Mouse (Mus musculus) left cerebral cortex, postnatal 14 days (tissue): ENCODE data around the gene Folr1. TPM values are rescaled to one million over a fixed set of nuclear protein-coding genes. Genes with fewer than 3 reads are reported as not detected.

Experiments
- DNase-seq, 2 experiments: peaks; one replicate each; pipeline ENCODE4 v3.0.0; 2021 to 2022; ENCODE audit warnings: low spot score in 2 of 2, mixed read lengths in 1 of 2
- intact Hi-C: fragments of 180-260 bp; cut with DNase I; formaldehyde crosslinking; loops from one replicate; pipeline ENCODE4 v1.15.1; 2025
- total RNA-seq, 2 experiments: library from RNA; stranded (reverse); gene quantifications; 2 replicates each; pipeline ENCODE4 v1.2.3; 2021

The Folr1 gene
- total RNA-seq, 2 experiments from 2014 or later: 4.2 to 5.7 TPM

GRCm38 (mm10) chr7:101875978-101876377 lies 5.4 kb upstream of the Folr1 start:
- intact Hi-C loops: no loop called here
- no peak for DNase-seq

GRCm38 (mm10) chr7:101871296-101871695 lies 708 bp upstream of the Folr1 start:
- intact Hi-C loops: no loop called here
- DNase-seq: no peak

- intact Hi-C loops: no loop called here
- DNase-seq: no peak
Observed at GRCm38 (mm10) chr7:101869163-101869500, 1.5 kb downstream of the Folr1 start.

- intact Hi-C loops: no loop called here
- DNase-seq: no peak
Observed at GRCm38 (mm10) chr7:101868241-101869162, 2.1 kb downstream of the Folr1 start.

- DNase-seq: no peak
- intact Hi-C loops: no loop called here
Observed at GRCm38 (mm10) chr7:101867482-101867881, 3.1 kb downstream of the Folr1 start.

GRCm38 (mm10) chr7:101866491-101867265 lies 3.9 kb downstream of the Folr1 start:
- intact Hi-C loops: no loop called here
- no peak for DNase-seq

- intact Hi-C loops: no loop called here
- DNase-seq: no peak
Observed at GRCm38 (mm10) chr7:101863415-101863814, 7.2 kb downstream of the Folr1 start, which contains the start of gene Anapc15. Gene Anapc15 (plus strand): TSS chr7:101863715.

- no peak for DNase-seq
- intact Hi-C loops: no loop called here
Observed at GRCm38 (mm10) chr7:101862291-101862690, 8.3 kb downstream of the Folr1 start.

GRCm38 (mm10) chr7:101860978-101861377 lies 9.6 kb downstream of the Folr1 start:
- intact Hi-C loops: no loop called here
- no peak for DNase-seq

- intact Hi-C loops: no loop called here
Observed at GRCm38 (mm10) chr7:101858362-101858761, 12.2 kb downstream of the Folr1 start.

GRCm38 (mm10) chr7:101857094-101857493 lies 13.5 kb downstream of the Folr1 start, which contains the start of gene Folr2:
Gene Folr2 (minus strand): TSS chr7:101857194.
- intact Hi-C loops: no loop called here
- no peak for DNase-seq

More at GRCm38 (mm10) chr7:101858362-101858761, 12.2 kb downstream of the Folr1 start:
- peak in 1 of 2 experiments; percentile 7 for DNase-seq

GRCm38 (mm10) chr7:101853816-101854215 lies 16.8 kb downstream of the Folr1 start:
- intact Hi-C loops: no loop called here
- no peak for DNase-seq

- no peak for DNase-seq
- intact Hi-C loops: no loop called here
Observed at GRCm38 (mm10) chr7:101852846-101853245, 17.7 kb downstream of the Folr1 start.

GRCm38 (mm10) chr7:101851689-101852088 lies 18.9 kb downstream of the Folr1 start:
- DNase-seq: no peak
- intact Hi-C loops: no loop called here

- intact Hi-C loops: no loop called here
Observed at GRCm38 (mm10) chr7:101847934-101848333, 22.7 kb downstream of the Folr1 start.

GRCm38 (mm10) chr7:101844186-101844585 lies 26.4 kb downstream of the Folr1 start:
- DNase-seq: no peak

More at GRCm38 (mm10) chr7:101847934-101848333, 22.7 kb downstream of the Folr1 start:
- DNase-seq: no peak

GRCm38 (mm10) chr7:101837606-101838471 lies 32.7 kb downstream of the Folr1 start, which contains the start of gene Inppl1:
Gene Inppl1 (minus strand): TSS chr7:101838229.
- intact Hi-C loops: loop anchor here (5.0 kb wide), 1 partner anchor 161 kb away; no protein-coding TSS in a partner anchor

More at GRCm38 (mm10) chr7:101844186-101844585, 26.4 kb downstream of the Folr1 start:
- intact Hi-C loops: no loop called here

GRCm38 (mm10) chr7:101837154-101837605 lies 33.4 kb downstream of the Folr1 start:
- intact Hi-C loops: loop anchor here (5.0 kb wide), 1 partner anchor 160 kb away; no protein-coding TSS in a partner anchor
- DNase-seq: no peak

More at GRCm38 (mm10) chr7:101837606-101838471, 32.7 kb downstream of the Folr1 start, which contains the start of gene Inppl1:
- peak; percentile 57 to 67 for DNase-seq
